Mouse (Mus musculus): Measurements from ENCODE around the gene Dtd1.
"Not testable (repeated sequence)": the region's sequence is repeated elsewhere in the genome, so short reads cannot be mapped to it uniquely, and the experiment has no call there.

The Dtd1 gene

GRCm38 (mm10) chr2:144599831-144600687 is at the start of gene Dtd1:
Gene Dtd1 (plus strand): TSS chr2:144599897.
- peak; percentile 90 for DNase-seq (ENCODE audit: extremely low read depth, insufficient read length, low spot score)

GRCm38 (mm10) chr2:144550529-144550928 is 49.2 kb upstream of the Dtd1 start, which contains the start of gene Rbbp9:
Gene Rbbp9 (minus strand): TSS chr2:144550869.
- DNase-seq (ENCODE audit: extremely low read depth, insufficient read length, low spot score): peak; percentile 83

- no peak for DNase-seq (ENCODE audit: extremely low read depth, insufficient read length, low spot score)
Observed at GRCm38 (mm10) chr2:144553905-144554304, 45.8 kb upstream of the Dtd1 start.

- no peak for DNase-seq (ENCODE audit: extremely low read depth, insufficient read length, low spot score)
Observed at GRCm38 (mm10) chr2:144555286-144555819, 44.3 kb upstream of the Dtd1 start.

- peak; percentile 90 for DNase-seq (ENCODE audit: extremely low read depth, insufficient read length, low spot score)
Observed at GRCm38 (mm10) chr2:144555820-144556552, 43.7 kb upstream of the Dtd1 start, which contains the start of gene Sec23b. Gene Sec23b (plus strand): TSS chr2:144556229.

GRCm38 (mm10) chr2:144588723-144589122 is 11.0 kb upstream of the Dtd1 start:
- DNase-seq (ENCODE audit: extremely low read depth, insufficient read length, low spot score): no peak

GRCm38 (mm10) chr2:144593036-144593435 is 6.7 kb upstream of the Dtd1 start:
- DNase-seq (ENCODE audit: extremely low read depth, insufficient read length, low spot score): not testable (repeated sequence)

GRCm38 (mm10) chr2:144593951-144594651 is 5.6 kb upstream of the Dtd1 start, which contains the start of gene Smim26:
Gene Smim26 (plus strand): TSS chr2:144594054.
- peak; percentile 75 for DNase-seq (ENCODE audit: extremely low read depth, insufficient read length, low spot score)

- no peak for DNase-seq (ENCODE audit: extremely low read depth, insufficient read length, low spot score)
Observed at GRCm38 (mm10) chr2:144598006-144598405, 1.7 kb upstream of the Dtd1 start.

GRCm38 (mm10) chr2:144601576-144601975 is 1.9 kb downstream of the Dtd1 start:
- no peak for DNase-seq (ENCODE audit: extremely low read depth, insufficient read length, low spot score)

GRCm38 (mm10) chr2:144613956-144614355 is 14.3 kb downstream of the Dtd1 start:
- no peak for DNase-seq (ENCODE audit: extremely low read depth, insufficient read length, low spot score)

GRCm38 (mm10) chr2:144617074-144617874 is 17.6 kb downstream of the Dtd1 start:
- DNase-seq (ENCODE audit: extremely low read depth, insufficient read length, low spot score): no peak

GRCm38 (mm10) chr2:144621491-144621890 is 21.8 kb downstream of the Dtd1 start:
- DNase-seq (ENCODE audit: extremely low read depth, insufficient read length, low spot score): no peak

- no peak for DNase-seq (ENCODE audit: extremely low read depth, insufficient read length, low spot score)
Observed at GRCm38 (mm10) chr2:144633551-144633950, 33.9 kb downstream of the Dtd1 start.

GRCm38 (mm10) chr2:144634231-144634630 is 34.5 kb downstream of the Dtd1 start:
- DNase-seq (ENCODE audit: extremely low read depth, insufficient read length, low spot score): no peak

- DNase-seq (ENCODE audit: extremely low read depth, insufficient read length, low spot score): no peak
Observed at GRCm38 (mm10) chr2:144634729-144635128, 35.0 kb downstream of the Dtd1 start.

GRCm38 (mm10) chr2:144635644-144636320 is 36.1 kb downstream of the Dtd1 start:
- no peak for DNase-seq (ENCODE audit: extremely low read depth, insufficient read length, low spot score)

- no peak for DNase-seq (ENCODE audit: extremely low read depth, insufficient read length, low spot score)
Observed at GRCm38 (mm10) chr2:144637204-144637603, 37.5 kb downstream of the Dtd1 start.

GRCm38 (mm10) chr2:144637671-144638395 is 38.1 kb downstream of the Dtd1 start:
- no peak for DNase-seq (ENCODE audit: extremely low read depth, insufficient read length, low spot score)

All from 3134 (cell line).